Mouse (Mus musculus) embryonic facial prominence, embryonic 11.5 days (tissue): ENCODE results near the gene Tnni1. TPM values are rescaled to one million over a fixed set of nuclear protein-coding genes. Genes with fewer than 3 reads are reported as not detected.

Source experiments
- ATAC-seq: fragments of 200-750 bp; cut with Nextera tagmentation; replicated peaks from 2 replicates; pipeline ENCODE4 v1.8.0; 2017; ENCODE audit warnings: low read depth; ENCODE audit not compliant: insufficient number of reproducible peaks, low FRiP score, low TSS enrichment
- DNase-seq: peaks from one replicate; pipeline ENCODE4 v3.0.0-alpha.2; 2015; ENCODE audit warnings: low spot score
- H3K27ac ChIP-seq: fragments of 300-500 bp; sonication (generic); replicated peaks from 2 replicates; pipeline ENCODE4 v1.5.1; 2014; ENCODE audit warnings: mild to moderate bottlenecking, low read depth, low read length, control low read depth
- H3K27me3 ChIP-seq: fragments of 300-500 bp; sonication (generic); 2 replicates; pipeline ENCODE4 v1.6.1; 2014; ENCODE audit warnings: mild to moderate bottlenecking, low read length, moderate library complexity, mixed read lengths; ENCODE audit not compliant: control insufficient read depth, insufficient read depth
- H3K36me3 ChIP-seq: fragments of 300-500 bp; sonication (generic); replicated peaks from 2 replicates; pipeline ENCODE4 v1.6.1; 2014; ENCODE audit warnings: low read depth, mild to moderate bottlenecking, low read length, moderate library complexity, mixed read lengths; ENCODE audit not compliant: control insufficient read depth, insufficient read depth
- H3K4me1 ChIP-seq: fragments of 300-500 bp; sonication (generic); 2 replicates; pipeline ENCODE4 v1.6.1; 2014; ENCODE audit warnings: low read length, mixed read lengths; ENCODE audit not compliant: control insufficient read depth, insufficient read depth
- H3K4me2 ChIP-seq: fragments of 300-500 bp; sonication (generic); 2 replicates; pipeline ENCODE4 v1.6.1; 2014; ENCODE audit warnings: low read depth, mild to moderate bottlenecking, control low read depth, low read length, moderate library complexity
- H3K4me3 ChIP-seq: fragments of 300-500 bp; sonication (generic); 2 replicates; pipeline ENCODE4 v1.5.1; 2014; ENCODE audit warnings: low read depth, low read length, control low read depth
- H3K9ac ChIP-seq: fragments of 300-500 bp; sonication (generic); replicated peaks from 2 replicates; pipeline ENCODE4 v1.6.1; 2014; ENCODE audit warnings: mild to moderate bottlenecking, control low read depth, low read length
- H3K9me3 ChIP-seq: fragments of 300-500 bp; sonication (generic); replicated peaks from 2 replicates; pipeline ENCODE4 v1.6.1; 2016; ENCODE audit warnings: mild to moderate bottlenecking, low read length, inconsistent platforms, mixed read lengths; ENCODE audit not compliant: control insufficient read depth
- WGBS: fragments of 180-500 bp; shearing (Covaris S2); extraction: QIAGEN DNeasy Blood & Tissue Kit; methylation state at CpG from one replicate; pipeline ENCODE4 v1.1.7; 2014; 5-methylcytosine and 5-hydroxymethylcytosine counted together
- polyA plus RNA-seq: library from polyadenylated mRNA; unstranded; fragments of >200 nt; fragmentation: Nextera tagmentation; extraction: Ambion mirVana; gene quantifications from 2 replicates; pipeline ENCODE4 v1.2.1, GENCODE M21; 2014

The Tnni1 gene
- polyA plus RNA-seq, 1 experiment from 2014 or later, result 19.1 TPM

DNA sequence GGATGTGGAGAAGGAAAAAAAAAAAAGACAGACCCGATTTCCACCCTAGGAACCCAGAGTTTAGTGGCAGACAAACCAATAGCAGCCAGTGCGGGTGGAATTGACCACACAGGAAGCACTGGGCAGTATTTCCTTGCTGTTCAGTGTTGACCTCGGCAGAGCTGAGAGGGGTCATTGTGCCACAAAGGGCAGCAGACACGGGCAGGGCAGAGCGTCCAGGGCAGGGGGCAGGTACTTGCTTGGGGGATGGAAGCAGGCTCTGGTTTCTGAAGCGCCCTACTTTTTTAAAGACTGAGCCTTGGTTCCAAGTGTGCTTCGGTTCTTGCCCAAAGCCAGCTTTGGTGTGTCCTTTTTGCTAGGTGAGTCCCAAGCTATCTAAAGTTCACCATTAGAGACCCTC, 9.0 kb upstream of the Tnni1 start:
- Histone ChIP-seq H3K27ac (no peak overlapping the region), H3K4me1 (no peaks in the 10 kb centered on the region; the same call in 1 of the 2 replicates), H3K27me3 (no peaks in the 10 kb centered on the region), H3K4me2 (no peak overlapping the region), H3K9me3 (no peaks in the 10 kb centered on the region), H3K36me3 (no peaks in the 10 kb centered on the region), H3K9ac (no peak overlapping the region), H3K4me3 (no peak overlapping the region)
- 48% methylated on average over 7 of the region's 7 CpGs for WGBS
- no peak for ATAC-seq
- no peak for DNase-seq

- no peak for DNase-seq
- no peak overlapping the region for H3K4me3 ChIP-seq
- no peaks in the 10 kb centered on the region for H3K9me3 ChIP-seq
- H3K27me3 ChIP-seq, result no peaks in the 10 kb centered on the region
- H3K27ac ChIP-seq, result no peak overlapping the region
- H3K4me1 ChIP-seq, result no peaks in the 10 kb centered on the region; the same call in 1 of the 2 replicates
- H3K36me3 ChIP-seq, result no peaks in the 10 kb centered on the region
- no peak for ATAC-seq
- H3K4me2 ChIP-seq, result no peak overlapping the region
- 67% methylated on average over 12 of the region's 12 CpGs for WGBS
- H3K9ac ChIP-seq, result no peak overlapping the region
Measured at GRCm38 (mm10) chr1:135770896-135771572, 8.2 kb upstream of the Tnni1 start.

- H3K27ac ChIP-seq, result no peak overlapping the region
- H3K4me2 ChIP-seq, result no peak overlapping the region
- H3K9me3 ChIP-seq, result no peaks in the 10 kb centered on the region
- no peak overlapping the region for H3K9ac ChIP-seq
- 70% methylated on average over 8 of the region's 8 CpGs for WGBS
- no peaks in the 10 kb centered on the region for H3K27me3 ChIP-seq
- no peaks in the 10 kb centered on the region for H3K36me3 ChIP-seq
- H3K4me3 ChIP-seq, result no peak overlapping the region
- ATAC-seq (no peak), DNase-seq (no peak)
- no peaks in the 10 kb centered on the region; the same call in 1 of the 2 replicates for H3K4me1 ChIP-seq
Measured at GRCm38 (mm10) chr1:135771573-135771970, 7.7 kb upstream of the Tnni1 start.

DNA sequence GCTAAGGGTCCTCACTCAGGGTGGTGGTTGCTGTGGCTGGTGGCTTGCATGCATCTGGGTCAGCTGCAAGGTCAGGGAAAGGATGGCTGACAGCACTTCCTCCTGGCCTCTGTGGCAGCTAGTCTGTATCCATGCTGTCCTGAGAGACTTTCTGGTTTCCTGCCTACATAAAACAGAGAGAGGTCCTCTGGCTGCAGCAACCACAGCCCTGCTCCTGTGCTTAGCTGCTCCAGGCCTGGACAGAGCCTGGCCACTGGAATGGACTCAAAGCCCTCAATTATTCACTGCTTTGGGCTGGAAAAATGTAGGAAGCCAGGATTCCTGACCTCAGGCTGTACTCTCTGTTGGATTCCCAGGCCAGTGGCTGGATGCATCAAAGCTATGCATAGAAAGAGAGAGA, 2.6 kb upstream of the Tnni1 start:
- H3K27ac ChIP-seq, result no peak overlapping the region
- no peaks in the 10 kb centered on the region for H3K27me3 ChIP-seq
- no peak overlapping the region for H3K4me3 ChIP-seq
- H3K4me2 ChIP-seq, result no peak overlapping the region
- no peak overlapping the region for H3K9ac ChIP-seq
- no peaks in the 10 kb centered on the region for H3K36me3 ChIP-seq
- ATAC-seq (no peak), DNase-seq (no peak)
- H3K4me1 ChIP-seq, result peaks cover 5% of the 10 kb centered on the region
- no peaks in the 10 kb centered on the region for H3K9me3 ChIP-seq

DNA sequence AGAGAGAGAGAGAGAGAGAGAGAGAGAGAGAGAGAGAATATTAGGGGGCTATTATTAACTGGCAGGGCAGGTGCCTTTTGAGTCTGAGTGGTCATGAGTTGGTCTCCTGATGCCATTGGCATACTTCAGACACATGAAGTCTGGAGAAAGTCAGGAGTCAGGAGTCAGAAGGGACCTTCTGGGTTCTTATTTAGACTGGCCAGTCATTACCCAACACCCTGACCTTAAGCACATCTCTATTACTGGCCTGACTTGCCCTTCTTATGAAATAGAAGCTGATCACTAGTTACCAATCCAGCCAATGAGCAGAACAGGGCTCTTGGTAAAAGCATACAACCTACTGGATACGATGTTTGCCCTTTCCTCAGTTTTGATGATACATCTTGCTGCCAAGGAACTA, 2.2 kb upstream of the Tnni1 start:
- no peaks in the 10 kb centered on the region for H3K9me3 ChIP-seq
- no peak overlapping the region for H3K4me3 ChIP-seq
- H3K36me3 ChIP-seq, result no peaks in the 10 kb centered on the region
- H3K9ac ChIP-seq, result no peak overlapping the region
- DNase-seq (no peak), ATAC-seq (no peak)
- no peaks in the 10 kb centered on the region for H3K27me3 ChIP-seq
- peaks cover 5% of the 10 kb centered on the region for H3K4me1 ChIP-seq
- WGBS, result 77% methylated on average over 1 of the region's 1 CpGs
- H3K4me2 ChIP-seq, result no peak overlapping the region
- no peak overlapping the region for H3K27ac ChIP-seq

DNA sequence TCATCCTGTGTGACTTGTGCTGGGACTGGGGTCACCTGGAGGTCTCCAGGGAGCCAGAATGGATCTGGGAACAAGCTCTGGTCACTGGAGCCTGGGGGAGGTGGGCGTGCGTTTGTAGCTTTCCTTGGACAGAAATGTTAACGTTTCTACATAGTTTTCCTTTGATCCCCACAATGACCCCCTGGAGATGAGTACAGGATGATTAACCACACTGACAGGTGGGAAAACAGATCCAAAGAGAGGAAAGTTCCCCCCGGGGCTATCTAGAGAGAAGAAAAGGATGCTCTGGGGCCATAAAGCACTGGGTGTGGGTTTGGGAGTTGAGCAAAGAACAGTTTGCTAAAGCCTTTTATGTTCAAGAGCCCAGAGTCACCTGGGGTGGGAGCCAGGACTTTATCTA, 1.4 kb downstream of the Tnni1 start:
- H3K9ac ChIP-seq, result no peak overlapping the region
- H3K36me3 ChIP-seq, result no peaks in the 10 kb centered on the region
- no peaks in the 10 kb centered on the region for H3K9me3 ChIP-seq
- no peak overlapping the region for H3K27ac ChIP-seq
- 32% methylated on average over 4 of the region's 4 CpGs for WGBS
- H3K27me3 ChIP-seq, result no peaks in the 10 kb centered on the region
- H3K4me2 ChIP-seq, result no peak overlapping the region
- peaks cover 5% of the 10 kb centered on the region for H3K4me1 ChIP-seq
- no peak for DNase-seq
- no peak overlapping the region for H3K4me3 ChIP-seq
- no peak for ATAC-seq

GRCm38 (mm10) chr1:135781220-135781619, 2.0 kb downstream of the Tnni1 start:
- no peak overlapping the region for H3K27ac ChIP-seq
- 8% methylated on average over 13 of the region's 13 CpGs for WGBS

DNA sequence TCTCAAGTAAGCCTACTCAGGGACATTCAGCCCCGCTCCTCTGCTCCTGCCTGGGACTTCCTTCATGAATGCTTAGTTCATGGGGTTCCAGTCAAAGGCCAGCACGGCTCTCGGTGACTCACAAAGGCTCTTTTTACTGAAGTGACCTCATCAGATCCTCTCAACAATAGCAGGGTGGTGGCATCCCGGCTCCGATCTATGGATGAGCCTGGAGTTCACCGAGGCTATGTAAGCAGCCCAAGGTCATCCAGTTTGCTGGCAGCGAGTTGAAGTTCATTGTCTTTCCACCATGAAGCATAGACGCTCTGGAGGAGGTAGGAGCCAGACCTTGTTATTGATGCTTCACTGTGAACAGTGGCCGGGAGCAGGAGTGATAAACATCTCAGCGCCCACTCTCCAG, 3.6 kb downstream of the Tnni1 start:
- no peak overlapping the region for H3K4me2 ChIP-seq
- H3K36me3 ChIP-seq, result no peaks in the 10 kb centered on the region
- peaks cover 5% of the 10 kb centered on the region for H3K4me1 ChIP-seq
- no peaks in the 10 kb centered on the region for H3K27me3 ChIP-seq
- no peaks in the 10 kb centered on the region for H3K9me3 ChIP-seq
- 35% methylated on average over 10 of the region's 10 CpGs for WGBS
- DNase-seq (no peak), ATAC-seq (no peak)
- no peak overlapping the region for H3K4me3 ChIP-seq
- H3K27ac ChIP-seq, result no peak overlapping the region
- no peak overlapping the region for H3K9ac ChIP-seq

More at GRCm38 (mm10) chr1:135781220-135781619, 2.0 kb downstream of the Tnni1 start:
- Histone ChIP-seq H3K4me1 (peaks cover 5% of the 10 kb centered on the region), H3K27me3 (no peaks in the 10 kb centered on the region), H3K9ac (no peak overlapping the region), H3K4me3 (no peak overlapping the region), H3K36me3 (no peaks in the 10 kb centered on the region), H3K9me3 (no peaks in the 10 kb centered on the region), H3K4me2 (no peak overlapping the region)
- DNase-seq (peak; percentile 85), ATAC-seq (peak; percentile 48; the same call in 1 of the 2 replicates)
